Mouse (Mus musculus) CH12.LX (cell line): Measurements from ENCODE around the gene Nova2. TPM values are rescaled to one million over a fixed set of nuclear protein-coding genes. Genes with fewer than 3 reads are reported as not detected.

Experiments
- DNase-seq: peaks from one replicate; pipeline ENCODE4 v3.0.0-alpha.2; 2013; ENCODE audit errors: extremely low read depth
- H3K27ac ChIP-seq: 2 replicates; pipeline ENCODE4 v1.5.1; 2012; ENCODE audit warnings: low read depth, mild to moderate bottlenecking, control low read depth, moderate library complexity; ENCODE audit not compliant: insufficient read depth
- H3K27me3 ChIP-seq: replicated peaks from 2 replicates; pipeline ENCODE3; 2012; ENCODE audit warnings: inconsistent platforms
- H3K36me3 ChIP-seq, 2 experiments: replicated peaks in 1 of 2; 2 replicates each; pipeline versions ENCODE3 to v1.6.1; 2012; ENCODE audit warnings: inconsistent platforms in 1 of 2, low read length in 1 of 2, mild to moderate bottlenecking in 1 of 2, mixed read lengths in 1 of 2, moderate library complexity in 1 of 2; ENCODE audit not compliant: control insufficient read depth in 1 of 2, insufficient read depth in 1 of 2
- H3K4me1 ChIP-seq, 2 experiments: 2 replicates each; pipeline ENCODE4 v1.6.1; 2012; ENCODE audit warnings: inconsistent platforms in 1 of 2, moderate library complexity in 1 of 2; ENCODE audit not compliant: insufficient read depth in 2 of 2, control insufficient read depth in 1 of 2
- H3K4me2 ChIP-seq: 2 replicates; pipeline ENCODE4 v1.6.1; 2012; ENCODE audit warnings: low read depth, mild to moderate bottlenecking, control low read depth; ENCODE audit not compliant: poor library complexity, insufficient read depth, severe bottlenecking
- H3K4me3 ChIP-seq, 3 experiments: fragments of 150-350 bp in 1 of 3; sonication (generic) in 1 of 3; replicated peaks in 1 of 3; 2 replicates each; pipeline versions ENCODE3 to v1.5.1; 2011 to 2012; ENCODE audit warnings: low read depth in 2 of 3, low read length in 2 of 3, mild to moderate bottlenecking in 2 of 3, moderate library complexity in 2 of 3, control low read depth in 1 of 3, improper control_type of control experiment in 1 of 3, inconsistent platforms in 1 of 3, mixed read lengths in 1 of 3; ENCODE audit not compliant: poor library complexity in 1 of 3
- H3K79me2 ChIP-seq: replicated peaks from 2 replicates; pipeline ENCODE4 v1.6.1; 2012; ENCODE audit warnings: mild to moderate bottlenecking, moderate library complexity; ENCODE audit not compliant: control insufficient read depth, poor library complexity, insufficient read depth, severe bottlenecking; ENCODE audit errors: extremely low read depth
- H3K9ac ChIP-seq: 2 replicates; pipeline ENCODE4 v1.6.1; 2012; ENCODE audit warnings: low read depth, mild to moderate bottlenecking, control low read depth, moderate library complexity; ENCODE audit not compliant: insufficient read depth
- H3K9me3 ChIP-seq: replicated peaks from 2 replicates; pipeline ENCODE3; 2012; ENCODE audit warnings: low read length, inconsistent platforms, mixed read lengths
- CHD1 ChIP-seq: IDR thresholded peaks from 2 replicates; pipeline ENCODE4 v1.6.1; 2012; ENCODE audit warnings: low read depth, low read length, improper control_type of control experiment, inconsistent platforms
- CHD2 ChIP-seq: IDR thresholded peaks from 2 replicates; pipeline ENCODE4 v1.6.1; 2011; ENCODE audit warnings: low read length, improper control_type of control experiment
- E2F4 ChIP-seq: IDR thresholded peaks from 2 replicates; pipeline ENCODE4 v1.6.1; 2011; ENCODE audit warnings: low read depth, low read length, improper control_type of control experiment; ENCODE audit not compliant: insufficient replicate concordance
- EP300 ChIP-seq: IDR thresholded peaks from 2 replicates; pipeline ENCODE4 v1.6.1; 2011; ENCODE audit warnings: low read length, improper control_type of control experiment
- GABPA ChIP-seq: IDR thresholded peaks from 2 replicates; pipeline ENCODE4 v1.6.1; 2012; ENCODE audit warnings: low read depth, low read length, improper control_type of control experiment, inconsistent platforms; ENCODE audit not compliant: insufficient replicate concordance
- HCFC1 ChIP-seq: IDR thresholded peaks from 2 replicates; pipeline ENCODE4 v1.6.1; 2012; ENCODE audit warnings: low read depth, mild to moderate bottlenecking, inconsistent platforms, low read length, improper control_type of control experiment
- JUN ChIP-seq: IDR thresholded peaks from 2 replicates; pipeline ENCODE4 v1.6.1; 2011; ENCODE audit warnings: low read depth, mild to moderate bottlenecking, low read length, improper control_type of control experiment, moderate library complexity; ENCODE audit not compliant: insufficient read depth
- JUND ChIP-seq: conservative IDR thresholded peaks from 2 replicates; pipeline ENCODE4 v1.6.1; 2011; ENCODE audit warnings: low read depth, low read length, improper control_type of control experiment
- MAFK ChIP-seq: IDR thresholded peaks from 2 replicates; pipeline ENCODE4 v1.6.1; 2011; ENCODE audit warnings: low read length, improper control_type of control experiment; ENCODE audit not compliant: insufficient replicate concordance
- MAX ChIP-seq: IDR thresholded peaks from 2 replicates; pipeline ENCODE4 v1.6.1; 2011; ENCODE audit warnings: low read length, improper control_type of control experiment
- MAZ ChIP-seq: IDR thresholded peaks from 2 replicates; pipeline ENCODE4 v1.6.1; 2012; ENCODE audit warnings: low read depth, mild to moderate bottlenecking, inconsistent platforms, low read length, improper control_type of control experiment, moderate library complexity
- MEF2A ChIP-seq: IDR thresholded peaks from 2 replicates; pipeline ENCODE4 v1.6.1; 2014; ENCODE audit warnings: low read depth, mild to moderate bottlenecking, inconsistent platforms, low read length, improper control_type of control experiment, borderline replicate concordance
- MXI1 ChIP-seq: IDR thresholded peaks from 2 replicates; pipeline ENCODE4 v1.6.1; 2011; ENCODE audit warnings: mild to moderate bottlenecking, low read depth, low read length, improper control_type of control experiment
- MYC ChIP-seq: IDR thresholded peaks from 2 replicates; pipeline ENCODE4 v1.6.1; 2011; ENCODE audit warnings: low read depth, mild to moderate bottlenecking, improper control_type of control experiment, low read length
- NELFE ChIP-seq: IDR thresholded peaks from 2 replicates; pipeline ENCODE4 v1.6.1; 2011; ENCODE audit warnings: low read depth, low read length, improper control_type of control experiment
- NRF1 ChIP-seq: IDR thresholded peaks from 2 replicates; pipeline ENCODE4 v1.6.1; 2014; ENCODE audit warnings: low read depth, mild to moderate bottlenecking, inconsistent platforms, low read length, improper control_type of control experiment, moderate library complexity
- PAX5 ChIP-seq: IDR thresholded peaks from 2 replicates; pipeline ENCODE4 v1.6.1; 2012; ENCODE audit warnings: low read length, inconsistent platforms, mixed read lengths
- POLR2A ChIP-seq: IDR thresholded peaks from 2 replicates; pipeline ENCODE4 v1.6.1; 2011; ENCODE audit warnings: low read depth, mild to moderate bottlenecking, improper control_type of control experiment, low read length
- POLR2AphosphoS2 ChIP-seq: IDR thresholded peaks from 2 replicates; pipeline ENCODE4 v1.6.1; 2011; ENCODE audit warnings: low read depth, low read length, improper control_type of control experiment
- SMC3 ChIP-seq: IDR thresholded peaks from 2 replicates; pipeline ENCODE4 v1.6.1; 2011; ENCODE audit warnings: low read depth, low read length, improper control_type of control experiment
- TBP ChIP-seq: conservative IDR thresholded peaks from 2 replicates; pipeline ENCODE4 v1.6.1; 2011; ENCODE audit warnings: low read depth, low read length, improper control_type of control experiment
- TCF12 ChIP-seq: IDR thresholded peaks from 2 replicates; pipeline ENCODE4 v1.6.1; 2014; ENCODE audit warnings: low read depth, mild to moderate bottlenecking, inconsistent platforms, low read length, improper control_type of control experiment
- USF2 ChIP-seq: conservative IDR thresholded peaks from 2 replicates; pipeline ENCODE4 v1.6.1; 2011; ENCODE audit warnings: low read depth, low read length, improper control_type of control experiment
- ZKSCAN1 ChIP-seq: IDR thresholded peaks from 2 replicates; pipeline ENCODE4 v1.6.1; 2012; ENCODE audit warnings: low read depth, inconsistent platforms, low read length, improper control_type of control experiment, borderline replicate concordance
- dilution Hi-C: fragments of 300-500 bp; cut with MboI; formaldehyde crosslinking; loops from 2 replicates; pipeline ENCODE4 v1.14.3; 2020; ENCODE audit warnings: low sequenced_read_pairs; ENCODE audit not compliant: extremely low pct_unique_long_range_greater_than_20kb, extremely low pct_ligation_motif_present
- in situ Hi-C: fragments of 300-500 bp; cut with MboI; formaldehyde crosslinking; loops from 3 replicates; pipeline ENCODE4 v1.14.3; 2019; ENCODE audit warnings: low sequenced_read_pairs, low pct_ligation_motif_present, low pct_unique_long_range_greater_than_20kb, mixed read lengths
- polyA plus RNA-seq: library from polyadenylated mRNA; unstranded; fragments of >175 nt; gene quantifications from 2 replicates; pipeline ENCODE4 v1.2.1, GENCODE M21; 2012; ENCODE audit warnings: low read depth; ENCODE audit not compliant: insufficient read length
- total RNA-seq, 2 experiments: library from RNA; depleted of rRNA; stranded (reverse); fragments of 300-350 nt in 1 of 2; fragments of >200 nt in 1 of 2; gene quantifications; 2 replicates each; pipeline ENCODE4 v1.2.3; 2012 to 2014

Nova2 gene
- total RNA-seq (2012; rRNA removed): 0.04 TPM in 2 replicates
- not detected in 2 replicates for total RNA-seq (2014; rRNA removed)
- polyA plus RNA-seq: not detected in 2 replicates

DNA sequence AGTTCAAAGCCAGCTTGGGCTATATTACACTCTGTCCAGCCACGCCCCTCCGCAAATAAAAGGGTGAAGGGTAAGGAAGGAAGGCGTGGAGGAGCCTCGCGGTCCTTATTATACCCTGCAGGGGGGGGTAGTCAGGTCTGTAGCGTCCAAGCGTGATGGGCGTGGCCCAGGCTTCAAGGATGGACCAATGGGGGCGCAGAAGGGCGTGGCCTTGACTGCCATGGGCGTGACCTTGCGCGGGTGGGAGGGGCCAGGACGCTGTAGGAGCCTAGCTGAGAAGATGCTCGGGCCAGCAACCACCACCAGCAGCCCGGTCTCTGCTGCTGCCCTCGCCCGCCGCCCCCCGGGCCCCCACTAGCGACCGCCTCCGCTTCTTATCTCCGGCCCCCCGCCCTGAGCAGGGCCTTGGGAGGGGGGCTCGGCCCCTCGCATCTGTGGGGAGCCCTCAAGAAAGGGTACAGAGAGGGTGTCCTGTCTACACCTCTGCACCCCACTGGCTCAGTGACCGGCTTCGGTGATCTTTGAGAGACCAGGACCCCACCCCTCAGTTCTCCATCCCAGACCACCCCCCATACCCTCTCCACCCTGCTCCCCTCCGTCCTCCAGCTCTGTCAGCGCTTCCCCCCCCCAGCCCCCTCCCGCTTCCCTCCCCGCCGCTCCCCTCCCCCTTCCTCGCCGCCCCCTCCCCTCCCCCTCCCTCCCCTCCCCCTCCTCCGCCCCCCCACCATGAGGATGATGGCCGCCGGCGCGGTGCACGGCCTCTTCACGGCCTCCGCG lies at the start of gene Nova2:
Gene Nova2, plus strand, starts transcription at position 727 of the 777 bp plus-strand sequence.
- TF ChIP-seq ZKSCAN1 (no peak), MAX (no peak), EP300 (no peak), MAFK (no peak), GABPA (no peak), PAX5 (no peak), TCF12 (no peak), TBP (no peak), SMC3 (no peak), POLR2AphosphoS2 (no peak), MXI1 (no peak), HCFC1 (no peak), POLR2A (no peak), E2F4 (no peak), CHD1 (no peak)
- Histone ChIP-seq H3K9ac (no peak within 1 kb of the TSS), H3K4me2 (peak within 1 kb of the TSS; percentile 72), H3K4me1 (peaks cover 0 to 6% of the 10 kb centered on the region in 2 experiments; a peak in 2 of 4 replicates), H3K36me3 (no peaks in the 10 kb centered on the region), H3K4me3 (no peak within 1 kb of the TSS), H3K79me2 (no peaks in the 10 kb centered on the region), H3K27me3 (peaks cover 90% of the 10 kb centered on the region), H3K27ac (no peak within 1 kb of the TSS), H3K9me3 (peaks cover 2% of the 10 kb centered on the region)
- DNase-seq: peak; percentile 74
- dilution Hi-C loops (no loop called here), in situ Hi-C loops (no loop called here)

DNA sequence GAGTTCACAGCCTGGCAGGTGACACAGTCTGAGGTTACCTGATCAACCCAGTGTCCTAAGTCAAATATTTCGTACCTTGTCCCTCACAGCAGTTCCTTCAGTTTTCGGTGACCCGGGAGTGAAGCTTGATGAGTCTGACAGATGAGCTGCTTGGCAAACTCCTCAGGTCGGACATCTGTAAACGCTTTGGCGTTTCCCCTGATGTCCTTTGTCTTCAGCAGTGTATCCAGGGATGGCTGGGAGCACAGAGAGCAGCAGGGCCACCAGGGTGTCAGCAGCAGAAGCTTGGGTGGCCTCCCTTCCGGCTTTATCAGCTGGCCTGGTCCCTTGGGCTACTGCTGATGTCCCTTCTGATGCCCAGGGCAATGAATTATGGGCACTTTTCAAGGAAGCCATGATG lies 47.0 kb upstream of the Nova2 start:
- in situ Hi-C loops: loop anchor here (10.0 kb wide), 1 partner anchor 134 kb away; no protein-coding TSS in a partner anchor
- H3K27me3 ChIP-seq: peaks cover 72% of the 10 kb centered on the region
- no peaks in the 10 kb centered on the region for H3K36me3 ChIP-seq
- H3K9ac ChIP-seq: no peak overlapping the region
- no peak for TF ChIP-seq MYC
- TF ChIP-seq NRF1: no peak
- no peak for TF ChIP-seq CHD1
- TF ChIP-seq JUND: no peak
- no peak for TF ChIP-seq CHD2
- TF ChIP-seq JUN: no peak
- no peak for TF ChIP-seq MAZ
- TF ChIP-seq GABPA: no peak
- no peak for TF ChIP-seq MEF2A
- no peak for TF ChIP-seq NELFE
- no peak for TF ChIP-seq USF2
- H3K9me3 ChIP-seq: no peaks in the 10 kb centered on the region
- no peak overlapping the region for H3K4me3 ChIP-seq
- dilution Hi-C loops: no loop called here
- no peaks in the 10 kb centered on the region for H3K79me2 ChIP-seq
- H3K4me2 ChIP-seq: no peak overlapping the region
- peaks cover 0 to 3% of the 10 kb centered on the region in 2 experiments; a peak in 2 of 4 replicates for H3K4me1 ChIP-seq
- H3K27ac ChIP-seq: no peak overlapping the region
- no peak for DNase-seq
